In genomic region chr17:70834430-70834965, GRCm38 (mm10) we compare ENCODE assay signal across 8 mouse cellular contexts. TPM values are rescaled to one million over a fixed set of nuclear protein-coding genes. Genes with fewer than 3 reads are reported as not detected.
DNase-seq lines count a peak whose midpoint lies in the region; ATAC-seq and TF ChIP-seq lines count a peak whose summit lies in the region.

No protein-coding gene starts in this region.

- peak; percentile 49 for DNase-seq in urinary bladder, adult 2 months (ENCODE audit: low spot score)
- no peak for DNase-seq in urinary bladder, adult 18-20 months (ENCODE audit: low spot score in 2 of 2)
- DNase-seq in hindbrain, postnatal 0 days (ENCODE audit: low spot score), result peak; percentile 42
- no peak for DNase-seq in gastrocnemius, postnatal 36 days
- DNase-seq in right cerebral cortex, adult 2 months (ENCODE audit: low spot score in 2 of 2), result no peak

- peak overlapping the region; percentile 86 for H3K4me2 ChIP-seq in forebrain, embryonic 13.5 days
- peak overlapping the region; percentile 94 for H3K4me2 ChIP-seq in hindbrain, postnatal 0 days (ENCODE audit: low read depth, low read length)
- H3K4me2 ChIP-seq in liver, embryonic 12.5 days, result peak overlapping the region; percentile 62
- peak overlapping the region; percentile 71 for H3K4me2 ChIP-seq in neural tube, embryonic 13.5 days

- no peaks in the 10 kb centered on the region for H3K9me3 ChIP-seq in forebrain, embryonic 13.5 days (replicated peaks)
- H3K9me3 ChIP-seq in hindbrain, postnatal 0 days (ENCODE audit: low read length), result no peaks in the 10 kb centered on the region
- no peaks in the 10 kb centered on the region for H3K9me3 ChIP-seq in liver, embryonic 12.5 days (replicated peaks)
- H3K9me3 ChIP-seq in neural tube, embryonic 13.5 days, result no peaks in the 10 kb centered on the region

- peak overlapping the region; percentile 72 for H3K9ac ChIP-seq in forebrain, embryonic 13.5 days
- H3K9ac ChIP-seq in hindbrain, postnatal 0 days (replicated peaks; ENCODE audit: low read length), result peak overlapping the region; percentile 58
- peak overlapping the region; percentile 17; the same call in 1 of the 2 replicates for H3K9ac ChIP-seq in liver, embryonic 12.5 days
- H3K9ac ChIP-seq in neural tube, embryonic 13.5 days, result peak overlapping the region; percentile 64

- H3K27me3 ChIP-seq in forebrain, embryonic 13.5 days, result peaks cover 7% of the 10 kb centered on the region; the same call in 1 of the 2 replicates
- H3K27me3 ChIP-seq in hindbrain, postnatal 0 days (ENCODE audit: insufficient read depth, low read length), result no peaks in the 10 kb centered on the region
- peaks cover 41% of the 10 kb centered on the region for H3K27me3 ChIP-seq in liver, embryonic 12.5 days (replicated peaks)
- no peaks in the 10 kb centered on the region; the same call in 1 of the 2 replicates for H3K27me3 ChIP-seq in neural tube, embryonic 13.5 days

- WGBS in forebrain, embryonic 13.5 days, result under 1% methylated on average over 29 of the region's 29 CpGs
- WGBS in hindbrain, postnatal 0 days, result 2% methylated on average over 29 of the region's 29 CpGs
- WGBS in liver, embryonic 12.5 days (ENCODE audit: insufficient replicate concordance), result 1% methylated on average over 29 of the region's 29 CpGs
- WGBS in neural tube, embryonic 13.5 days, result 1% methylated on average over 29 of the region's 29 CpGs

- ATAC-seq in forebrain, embryonic 13.5 days, result peak; percentile 67
- ATAC-seq in hindbrain, postnatal 0 days, result peak; percentile 50
- peak; percentile 63 for ATAC-seq in liver, embryonic 12.5 days
- peak; percentile 56; the same call in 1 of the 2 replicates for ATAC-seq in neural tube, embryonic 13.5 days (ENCODE audit: low read depth)

- H3K36me3 ChIP-seq in forebrain, embryonic 13.5 days (ENCODE audit: poor library complexity, severe bottlenecking), result no peaks in the 10 kb centered on the region
- no peaks in the 10 kb centered on the region for H3K36me3 ChIP-seq in hindbrain, postnatal 0 days (ENCODE audit: insufficient read depth, low read length)
- no peaks in the 10 kb centered on the region for H3K36me3 ChIP-seq in liver, embryonic 12.5 days
- no peaks in the 10 kb centered on the region for H3K36me3 ChIP-seq in neural tube, embryonic 13.5 days

- H3K4me1 ChIP-seq in forebrain, embryonic 13.5 days, result peaks cover 12% of the 10 kb centered on the region
- no peaks in the 10 kb centered on the region for H3K4me1 ChIP-seq in hindbrain, postnatal 0 days (ENCODE audit: insufficient read depth, low read length)
- H3K4me1 ChIP-seq in liver, embryonic 12.5 days, result 0 out of 2 replicates have a peak, but pooled peaks cover 11% of the 10 kb centered on the region
- H3K4me1 ChIP-seq in neural tube, embryonic 13.5 days (replicated peaks), result peaks cover 13% of the 10 kb centered on the region

- H3K4me3 ChIP-seq in forebrain, embryonic 13.5 days, result peak overlapping the region; percentile 47
- peak overlapping the region; percentile 49 for H3K4me3 ChIP-seq in hindbrain, postnatal 0 days (ENCODE audit: low read length)
- peak overlapping the region; percentile 40 for H3K4me3 ChIP-seq in liver, embryonic 12.5 days
- H3K4me3 ChIP-seq in neural tube, embryonic 13.5 days, result peak overlapping the region; percentile 42

- intact Hi-C loops in gastrocnemius, postnatal 36 days (cut with DNase I), result no loop called here

- TF ChIP-seq CTCF in hindbrain, postnatal 0 days (IDR thresholded peaks at IDR 0.05; ENCODE audit: low read depth), result no peak

- no peak overlapping the region for H3K27ac ChIP-seq in forebrain, embryonic 13.5 days
- H3K27ac ChIP-seq in hindbrain, postnatal 0 days, result no peak overlapping the region
- H3K27ac ChIP-seq in liver, embryonic 12.5 days, result no peak overlapping the region
- H3K27ac ChIP-seq in neural tube, embryonic 13.5 days (replicated peaks), result no peak overlapping the region

RNA-seq across cellular contexts. Expression of gene Tgif1, which starts 18.8 kb away (rescaled TPM):
- polyA plus RNA-seq in urinary bladder, adult 2 months (2012; rRNA removed), result 77.2 and 79.5 TPM in 2 replicates
- 24.0 and 33.0 TPM in 2 replicates for polyA plus RNA-seq in forebrain, embryonic 13.5 days (2015; fragmentation: Nextera tagmentation; extraction: Ambion mirVana)
- total RNA-seq in hindbrain, postnatal 0 days (2014; rRNA removed), result 12.5 and 12.6 TPM in 2 replicates
- polyA plus RNA-seq in hindbrain, postnatal 0 days (2015; fragmentation: Nextera tagmentation; extraction: Ambion mirVana), result 8.4 and 9.4 TPM in 2 replicates
- polyA plus RNA-seq in liver, embryonic 12.5 days (2016; fragmentation: Nextera tagmentation; extraction: Ambion mirVana), result 13.3 and 13.8 TPM in 2 replicates
- polyA plus RNA-seq in neural tube, embryonic 13.5 days (2015; fragmentation: Nextera tagmentation; extraction: Ambion mirVana), result 26.7 and 27.8 TPM in 2 replicates
- 1 to 10 TPM; 5.8 to 6.0 TPM for total RNA-seq in gastrocnemius, postnatal 36 days (2021)

Comparison
In these comparisons a context has a peak if more than half of its experiments do, and no peak if none do; other contexts are left out.
1. DNase-seq: peak in urinary bladder, adult 2 months (single experiment) and hindbrain, postnatal 0 days (single experiment); none in urinary bladder, adult 18-20 months (0 of 2), gastrocnemius, postnatal 36 days (0 of 2) and right cerebral cortex, adult 2 months (0 of 2).
2. H3K9ac ChIP-seq: peak in every context shown above with its lines; median percentile 72 in forebrain, embryonic 13.5 days; 64 in neural tube, embryonic 13.5 days; 58 in hindbrain, postnatal 0 days; 17 in liver, embryonic 12.5 days.
3. Peak in every context shown above with its lines, with median percentiles within 50 percentile points of each other: ATAC-seq, H3K4me2 ChIP-seq and H3K4me3 ChIP-seq.